Mouse (Mus musculus): ENCODE measurements around the gene Gm49369. TPM values are rescaled to one million over a fixed set of nuclear protein-coding genes. Genes with fewer than 3 reads are reported as not detected.

Gm49369 gene
- polyA plus RNA-seq, 1 experiment from 2014 or later = not detected

Other genes with a start within 250 kb of the Gm49369 start
- gene Gm39115, start 246.6 kb downstream of the Gm49369 start, polyA plus RNA-seq (2015; fragmentation: Nextera tagmentation; extraction: Ambion mirVana) = not detected in 2 replicates
- not detected in 2 replicates for gene Gm45337, start 238.1 kb downstream of the Gm49369 start, polyA plus RNA-seq (2015; fragmentation: Nextera tagmentation; extraction: Ambion mirVana)
- not detected in 2 replicates for gene Gm29735, start 225.6 kb downstream of the Gm49369 start, polyA plus RNA-seq (2015; fragmentation: Nextera tagmentation; extraction: Ambion mirVana)
- gene Gm4553, start 216.9 kb downstream of the Gm49369 start, polyA plus RNA-seq (2015; fragmentation: Nextera tagmentation; extraction: Ambion mirVana) = not detected in 2 replicates
- gene Krtap5-2, start 206.7 kb downstream of the Gm49369 start, polyA plus RNA-seq (2015; fragmentation: Nextera tagmentation; extraction: Ambion mirVana) = not detected in 2 replicates
- not detected in 2 replicates for gene Gm10153, start 192.3 kb downstream of the Gm49369 start, polyA plus RNA-seq (2015; fragmentation: Nextera tagmentation; extraction: Ambion mirVana)
- gene Krtap5-3, start 181.3 kb downstream of the Gm49369 start, polyA plus RNA-seq (2015; fragmentation: Nextera tagmentation; extraction: Ambion mirVana) = not detected in 2 replicates
- not detected in 2 replicates for gene Gm7579, start 170.8 kb downstream of the Gm49369 start, polyA plus RNA-seq (2015; fragmentation: Nextera tagmentation; extraction: Ambion mirVana)
- gene Krtap5-5, start 152.7 kb downstream of the Gm49369 start, polyA plus RNA-seq (2015; fragmentation: Nextera tagmentation; extraction: Ambion mirVana) = not detected in 2 replicates
- gene Gm40460, start 141.6 kb downstream of the Gm49369 start, polyA plus RNA-seq (2015; fragmentation: Nextera tagmentation; extraction: Ambion mirVana) = not detected in 2 replicates
- gene Gm2431, start 124.3 kb downstream of the Gm49369 start, polyA plus RNA-seq (2015; fragmentation: Nextera tagmentation; extraction: Ambion mirVana) = not detected in 2 replicates
- gene Gm4559, start 108.3 kb downstream of the Gm49369 start, polyA plus RNA-seq (2015; fragmentation: Nextera tagmentation; extraction: Ambion mirVana) = not detected in 2 replicates
- gene Krtap5-1, start 85.5 kb downstream of the Gm49369 start, polyA plus RNA-seq (2015; fragmentation: Nextera tagmentation; extraction: Ambion mirVana) = not detected in 2 replicates
- gene Krtap5-4, start 79.1 kb downstream of the Gm49369 start, polyA plus RNA-seq (2015; fragmentation: Nextera tagmentation; extraction: Ambion mirVana) = 0.18 TPM in 1 of 2 replicates, not detected in the other
- 4.8 and 4.9 TPM in 2 replicates for gene Ifitm10, start 8.9 kb downstream of the Gm49369 start, polyA plus RNA-seq (2015; fragmentation: Nextera tagmentation; extraction: Ambion mirVana)
- gene Ctsd, start 5.4 kb upstream of the Gm49369 start, polyA plus RNA-seq (2015; fragmentation: Nextera tagmentation; extraction: Ambion mirVana) = 470 and 482 TPM in 2 replicates
- 0.17 and 0.32 TPM in 2 replicates for gene Syt8, start 52.2 kb upstream of the Gm49369 start, polyA plus RNA-seq (2015; fragmentation: Nextera tagmentation; extraction: Ambion mirVana)
- 14.1 and 27.0 TPM in 2 replicates for gene Tnni2, start 59.1 kb upstream of the Gm49369 start, polyA plus RNA-seq (2015; fragmentation: Nextera tagmentation; extraction: Ambion mirVana)
- gene Lsp1, start 78.1 kb upstream of the Gm49369 start, polyA plus RNA-seq (2015; fragmentation: Nextera tagmentation; extraction: Ambion mirVana) = 73.5 and 83.5 TPM in 2 replicates
- 5.3 and 17.1 TPM in 2 replicates for gene Tnnt3, start 116.2 kb upstream of the Gm49369 start, polyA plus RNA-seq (2015; fragmentation: Nextera tagmentation; extraction: Ambion mirVana)
- gene Mrpl23, start 150.0 kb upstream of the Gm49369 start, polyA plus RNA-seq (2015; fragmentation: Nextera tagmentation; extraction: Ambion mirVana) = 14.2 and 20.0 TPM in 2 replicates